Mouse (Mus musculus): Measurements from ENCODE around the gene Vmn1r157. TPM values are rescaled to one million over a fixed set of nuclear protein-coding genes. Genes with fewer than 3 reads are reported as not detected.

Vmn1r157 gene
- not detected for polyA plus RNA-seq (2014; fragmentation: Illumina TruSeq; extraction: RNeasy Lipid Tissue Mini Kit (QIAGEN cat#74804); ENCODE audit: low read depth, low replicate concordance)

GRCm38 (mm10) chr7:22761397-22761796, at the start of gene Vmn1r157:
Gene Vmn1r157, plus strand, starts transcription at chr7:22761697.

GRCm38 (mm10) chr7:22719610-22720009, 41.9 kb upstream of the Vmn1r157 start, which contains the start of gene Gm4567:
Gene Gm4567, minus strand, starts transcription at chr7:22719710.

GRCm38 (mm10) chr7:22790682-22791081, 29.2 kb downstream of the Vmn1r157 start, which contains the start of gene Vmn1r158:
Gene Vmn1r158, minus strand, starts transcription at chr7:22790782.

Other genes with a start within 250 kb of the Vmn1r157 start
- gene Vmn1r152, start 238.7 kb upstream of the Vmn1r157 start, polyA plus RNA-seq (2014; fragmentation: Illumina TruSeq; extraction: RNeasy Lipid Tissue Mini Kit (QIAGEN cat#74804); ENCODE audit: low read depth, low replicate concordance), result not detected
- not detected for gene Gm8677, start 226.8 kb upstream of the Vmn1r157 start, polyA plus RNA-seq (2014; fragmentation: Illumina TruSeq; extraction: RNeasy Lipid Tissue Mini Kit (QIAGEN cat#74804); ENCODE audit: low read depth, low replicate concordance)
- gene Gm4201, start 196.4 kb upstream of the Vmn1r157 start, polyA plus RNA-seq (2014; fragmentation: Illumina TruSeq; extraction: RNeasy Lipid Tissue Mini Kit (QIAGEN cat#74804); ENCODE audit: low read depth, low replicate concordance), result not detected
- not detected for gene Gm4565, start 173.6 kb upstream of the Vmn1r157 start, polyA plus RNA-seq (2014; fragmentation: Illumina TruSeq; extraction: RNeasy Lipid Tissue Mini Kit (QIAGEN cat#74804); ENCODE audit: low read depth, low replicate concordance)
- not detected for gene Vmn1r155, start 103.7 kb upstream of the Vmn1r157 start, polyA plus RNA-seq (2014; fragmentation: Illumina TruSeq; extraction: RNeasy Lipid Tissue Mini Kit (QIAGEN cat#74804); ENCODE audit: low read depth, low replicate concordance)
- not detected for gene Gm8693, start 69.4 kb upstream of the Vmn1r157 start, polyA plus RNA-seq (2014; fragmentation: Illumina TruSeq; extraction: RNeasy Lipid Tissue Mini Kit (QIAGEN cat#74804); ENCODE audit: low read depth, low replicate concordance)
- not detected for gene Gm4567, start 42.0 kb upstream of the Vmn1r157 start, polyA plus RNA-seq (2014; fragmentation: Illumina TruSeq; extraction: RNeasy Lipid Tissue Mini Kit (QIAGEN cat#74804); ENCODE audit: low read depth, low replicate concordance)
- not detected for gene Vmn1r158, start 29.1 kb downstream of the Vmn1r157 start, polyA plus RNA-seq (2014; fragmentation: Illumina TruSeq; extraction: RNeasy Lipid Tissue Mini Kit (QIAGEN cat#74804); ENCODE audit: low read depth, low replicate concordance)
- not detected for gene Vmn1r159, start 81.9 kb downstream of the Vmn1r157 start, polyA plus RNA-seq (2014; fragmentation: Illumina TruSeq; extraction: RNeasy Lipid Tissue Mini Kit (QIAGEN cat#74804); ENCODE audit: low read depth, low replicate concordance)
- gene Vmn1r160, start 109.5 kb downstream of the Vmn1r157 start, polyA plus RNA-seq (2014; fragmentation: Illumina TruSeq; extraction: RNeasy Lipid Tissue Mini Kit (QIAGEN cat#74804); ENCODE audit: low read depth, low replicate concordance), result not detected
- not detected for gene Gm4214, start 223.0 kb downstream of the Vmn1r157 start, polyA plus RNA-seq (2014; fragmentation: Illumina TruSeq; extraction: RNeasy Lipid Tissue Mini Kit (QIAGEN cat#74804); ENCODE audit: low read depth, low replicate concordance)

Measured in kidney, adult 10 weeks (tissue).